Mouse (Mus musculus) 3134 (cell line): Measurements from ENCODE around the gene Klhl40.

ENCODE experiments used
- DNase-seq: peaks from one replicate; pipeline ENCODE4 v3.0.0-alpha.2; 2011; ENCODE audit warnings: low spot score; ENCODE audit not compliant: insufficient read length; ENCODE audit errors: extremely low read depth

Gene Klhl40

DNA sequence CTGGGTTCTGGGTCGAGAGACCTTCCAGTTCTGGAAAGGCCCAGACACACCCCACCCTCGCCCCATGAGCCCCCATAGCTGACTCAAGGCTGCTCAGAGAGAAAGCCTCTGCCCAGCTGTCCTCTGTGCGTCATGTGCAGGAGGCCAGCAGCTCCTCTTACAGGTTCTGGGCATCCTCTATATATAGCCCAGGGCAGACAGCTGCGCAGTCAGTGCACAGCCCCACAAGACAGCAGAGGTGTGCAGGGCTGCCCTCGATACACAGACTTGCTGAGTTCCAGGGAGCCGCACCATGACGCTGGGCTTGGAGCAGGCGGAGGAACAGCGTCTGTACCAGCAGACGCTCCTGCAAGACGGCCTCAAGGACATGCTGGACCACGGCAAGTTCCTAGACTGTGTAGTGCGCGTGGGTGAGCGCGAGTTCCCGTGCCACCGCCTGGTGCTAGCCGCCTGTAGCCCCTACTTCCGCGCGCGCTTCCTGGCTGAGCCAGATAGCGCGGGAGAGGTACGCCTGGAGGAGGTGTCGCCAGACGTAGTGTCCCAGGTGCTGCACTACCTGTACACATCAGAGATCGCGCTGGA, at the start of gene Klhl40:
TSS of gene Klhl40 (plus strand) at position 124 of the 582 bp plus-strand sequence.
- DNase-seq: no peak

GRCm38 (mm10) chr9:121740490-121740889, 36.9 kb upstream of the Klhl40 start:
- no peak for DNase-seq

DNA sequence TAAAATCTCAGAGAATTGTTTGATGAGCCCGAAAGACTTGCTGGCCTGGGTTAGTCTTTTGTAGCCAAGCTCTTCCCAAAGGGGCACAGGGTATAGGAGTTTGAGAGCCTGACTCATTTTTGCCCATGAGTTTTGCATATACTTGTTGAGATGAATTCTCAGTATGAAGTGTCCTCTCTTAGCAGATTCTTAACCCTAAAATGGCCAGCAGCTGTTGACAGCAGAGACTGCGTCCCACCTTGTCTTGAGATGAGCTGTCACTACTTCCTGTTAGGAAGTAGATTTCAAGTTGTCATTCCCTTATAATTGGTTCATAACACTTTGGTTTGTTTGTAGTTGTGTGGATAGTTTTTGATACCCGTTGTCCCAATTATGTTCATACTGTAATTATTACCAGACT, 36.2 kb upstream of the Klhl40 start:
- DNase-seq: no peak

- DNase-seq: no peak
Measured at GRCm38 (mm10) chr9:121744051-121744450, 33.4 kb upstream of the Klhl40 start.

GRCm38 (mm10) chr9:121752774-121753173, 24.6 kb upstream of the Klhl40 start:
- DNase-seq: no peak

DNA sequence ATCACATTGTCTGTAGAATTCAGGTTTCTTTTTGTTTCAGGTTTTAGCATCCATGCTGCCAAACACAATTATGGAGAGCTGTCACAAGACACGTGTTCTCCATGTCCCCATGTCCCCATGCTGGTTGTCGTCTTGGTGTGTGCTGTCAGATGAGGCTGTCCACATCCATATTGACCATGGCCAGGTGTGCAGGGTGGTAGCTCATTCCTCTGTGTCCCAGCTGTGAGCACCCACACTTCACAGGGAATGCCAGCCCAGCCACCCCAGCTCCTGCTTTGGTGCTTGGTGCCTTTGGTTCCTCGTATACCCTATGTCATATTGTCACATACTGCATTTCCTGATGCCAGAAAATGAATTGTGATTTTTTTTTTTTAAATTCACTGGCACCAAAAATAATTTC, 22.8 kb upstream of the Klhl40 start:
- no peak for DNase-seq

DNA sequence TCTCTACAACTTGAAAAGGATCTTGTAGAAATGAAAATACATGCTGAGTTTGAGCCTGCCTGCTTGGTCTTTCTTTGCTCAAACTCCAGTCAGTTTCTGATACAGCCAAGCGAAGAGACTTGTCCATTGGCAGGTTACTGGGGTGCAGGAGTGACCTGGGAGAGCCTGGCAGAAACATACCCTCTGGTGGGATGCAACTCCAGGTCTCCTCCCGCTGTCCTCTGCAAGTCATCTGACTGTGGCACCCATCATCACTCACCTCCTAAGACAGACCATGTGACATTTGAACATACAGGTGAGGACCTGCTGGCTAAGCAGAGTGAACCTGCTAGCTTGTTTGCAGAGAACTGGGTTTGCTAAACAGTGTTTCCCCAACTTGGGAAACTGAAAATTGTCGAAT, 20.6 kb upstream of the Klhl40 start:
- DNase-seq: no peak

- no peak for DNase-seq
Measured at GRCm38 (mm10) chr9:121757432-121757831, 20.0 kb upstream of the Klhl40 start.

- DNase-seq: no peak
Measured at GRCm38 (mm10) chr9:121757835-121758814, 19.3 kb upstream of the Klhl40 start.

DNA sequence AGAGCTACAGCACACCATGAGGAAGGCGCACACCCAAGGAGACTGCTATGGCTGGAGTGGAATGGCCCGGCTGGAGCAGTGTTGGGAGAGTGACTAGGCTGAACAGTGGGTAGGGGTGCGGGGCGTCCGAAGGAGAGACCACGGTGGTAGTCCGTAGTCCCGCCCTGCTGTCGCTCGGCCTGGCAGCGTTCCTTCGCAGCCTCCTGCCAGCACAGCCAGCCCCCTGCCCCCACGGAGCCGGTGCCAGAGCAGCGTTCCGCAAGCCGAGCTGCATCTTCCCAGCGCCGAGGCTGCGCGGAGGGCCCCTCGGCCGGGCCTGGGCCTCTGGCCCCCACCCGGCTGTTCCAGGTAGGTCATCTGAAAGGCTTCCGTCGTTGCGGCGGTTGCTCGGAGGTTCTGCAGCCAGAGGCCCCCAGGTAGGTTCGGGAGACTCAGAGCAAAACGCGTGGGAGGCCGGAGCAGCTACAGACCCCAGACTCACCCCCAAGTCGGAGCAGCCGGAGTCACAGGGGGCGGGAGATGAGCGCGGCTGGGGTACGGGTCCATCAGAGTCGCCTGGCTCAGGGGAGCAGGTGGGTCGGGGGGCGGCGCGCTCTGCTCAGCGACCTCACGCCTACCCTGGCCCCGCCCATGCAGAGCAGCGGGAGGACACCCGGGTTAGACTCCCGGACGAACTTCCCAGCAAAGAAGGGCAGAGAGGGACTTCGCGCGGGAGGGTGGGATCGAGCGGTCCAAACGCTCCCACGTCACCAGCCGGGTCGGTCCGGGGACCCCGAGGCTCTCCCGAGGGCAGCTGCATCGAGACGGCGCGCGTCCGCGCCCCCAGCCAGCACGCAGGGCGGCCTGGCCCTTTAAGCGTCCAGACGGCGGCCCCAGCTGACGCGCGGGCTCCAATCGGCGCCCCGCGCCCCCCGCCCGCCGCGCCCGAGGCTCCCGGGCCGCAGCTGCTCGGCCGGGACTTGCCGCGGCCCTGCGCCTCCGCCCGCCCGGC, 18.0 kb upstream of the Klhl40 start, which contains the start of gene Zfp651:
TSS of gene Zfp651 (plus strand) at position 240 of the 991 bp plus-strand sequence.
- DNase-seq: peak; percentile 78

GRCm38 (mm10) chr9:121760271-121761090, 16.9 kb upstream of the Klhl40 start:
- peak; percentile 80 for DNase-seq

GRCm38 (mm10) chr9:121761091-121761665, 16.2 kb upstream of the Klhl40 start:
- DNase-seq: peak; percentile 78

DNA sequence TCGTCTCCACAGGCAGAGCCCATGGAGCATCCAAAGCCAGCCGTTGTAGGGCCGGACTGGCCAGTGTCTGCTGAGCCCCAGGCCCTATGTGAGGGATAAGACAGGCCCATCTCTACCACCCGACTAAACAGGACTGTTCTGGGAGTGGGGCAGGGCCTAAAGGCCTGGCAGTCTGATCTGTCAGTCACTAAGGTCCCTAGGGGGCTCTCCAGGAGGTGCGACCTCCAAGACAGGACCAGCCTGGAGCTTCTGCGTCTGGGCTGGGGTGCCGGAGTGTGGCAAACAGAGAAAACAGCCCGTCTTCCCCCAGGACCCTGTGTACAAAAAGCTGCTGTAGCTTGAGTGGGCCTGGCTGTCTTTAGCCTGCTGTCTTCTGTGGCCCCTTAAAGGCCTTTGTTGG, 15.6 kb upstream of the Klhl40 start:
- no peak for DNase-seq

DNA sequence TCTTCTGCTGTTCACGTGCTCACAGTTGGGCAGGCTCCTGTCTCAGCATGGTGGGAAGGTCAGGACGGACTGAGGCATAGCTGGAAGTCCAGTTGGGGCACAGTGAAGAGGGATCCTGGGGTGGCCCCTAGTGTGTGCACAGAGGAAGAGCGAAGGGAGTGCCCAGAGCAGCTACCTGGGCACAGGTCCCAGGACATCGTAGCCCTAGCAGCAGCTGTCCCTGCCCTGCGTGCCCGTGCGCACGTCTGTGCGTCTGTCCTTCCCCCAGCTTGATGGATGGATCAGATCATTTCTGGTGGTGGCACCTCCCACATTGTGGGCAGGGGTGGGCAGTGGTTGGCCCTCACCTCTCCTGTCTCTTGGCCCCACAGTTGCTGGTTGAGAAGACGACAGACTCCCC, 15.2 kb upstream of the Klhl40 start:
- no peak for DNase-seq

GRCm38 (mm10) chr9:121762761-121763160, 14.6 kb upstream of the Klhl40 start:
- no peak for DNase-seq

DNA sequence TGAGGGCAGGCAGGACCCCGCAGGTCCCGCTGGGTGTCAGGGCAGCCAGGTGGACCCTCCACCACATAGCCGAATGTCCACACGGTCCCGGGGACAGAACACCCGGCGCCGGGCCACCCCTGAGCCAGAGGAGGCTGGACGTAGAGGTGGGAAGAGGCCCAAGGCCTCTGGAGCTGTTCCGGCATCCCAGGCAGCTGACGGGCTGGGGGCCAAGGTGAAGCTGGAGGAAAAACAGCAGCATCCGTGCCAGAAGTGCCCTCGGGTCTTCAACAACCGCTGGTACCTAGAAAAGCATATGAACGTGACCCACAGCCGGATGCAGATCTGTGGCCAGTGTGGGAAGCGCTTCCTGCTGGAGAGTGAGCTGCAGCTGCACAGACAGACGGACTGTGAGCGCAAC, 13.7 kb upstream of the Klhl40 start:
- DNase-seq: no peak

GRCm38 (mm10) chr9:121765166-121765855, 12.1 kb upstream of the Klhl40 start:
- DNase-seq: no peak

DNA sequence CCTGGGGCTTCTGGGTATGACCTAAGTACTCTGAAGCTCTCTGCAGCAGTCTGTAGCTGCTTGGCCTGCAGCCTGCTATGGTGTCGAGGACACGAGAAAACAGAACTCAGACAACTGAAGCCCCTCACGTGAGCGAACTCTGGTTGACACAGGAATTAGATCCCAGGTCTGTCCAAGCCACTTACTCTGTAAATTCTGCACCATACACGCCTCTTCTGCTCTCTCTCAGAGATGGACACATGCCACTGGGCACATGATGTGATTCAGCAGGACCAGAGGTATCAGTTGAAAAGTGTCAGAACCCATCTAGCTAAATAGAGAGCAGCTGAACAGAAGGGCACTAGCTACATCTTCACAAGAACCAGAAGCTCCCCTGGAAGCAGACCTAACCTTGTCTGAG, 5.0 kb upstream of the Klhl40 start:
- no peak for DNase-seq

DNA sequence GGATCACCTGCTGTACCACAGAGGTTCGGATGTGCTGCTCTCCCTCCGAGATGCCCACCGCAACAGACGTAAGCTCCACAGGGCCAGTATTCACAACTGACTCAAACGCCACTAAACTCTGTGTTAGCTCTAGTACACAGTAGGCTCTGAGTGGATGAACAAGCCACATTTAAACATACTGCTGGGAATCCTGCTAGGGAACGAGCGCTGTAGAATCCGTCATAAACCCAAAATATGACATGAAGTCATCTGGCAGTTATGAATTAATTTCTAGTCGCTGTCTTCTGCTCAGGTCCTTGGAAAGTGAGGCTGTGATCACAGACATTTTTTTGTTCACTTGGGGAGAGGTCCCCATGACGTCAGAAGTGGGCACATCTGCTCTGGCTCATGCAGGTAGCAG, 1.5 kb upstream of the Klhl40 start:
- DNase-seq: no peak
